Mouse (Mus musculus) gastrocnemius, postnatal 14 days (tissue): ENCODE data around the gene Sirt4. TPM values are rescaled to one million over a fixed set of nuclear protein-coding genes. Genes with fewer than 3 reads are reported as not detected.
"Not testable (repeated sequence)": the region's sequence is repeated elsewhere in the genome, so short reads cannot be mapped to it uniquely, and the experiment has no call there.

ENCODE experiments used
- DNase-seq: peaks from one replicate; pipeline ENCODE4 v3.0.0; 2021; ENCODE audit warnings: mixed read lengths
- intact Hi-C: fragments of 180-260 bp; cut with DNase I; formaldehyde crosslinking; loops from one replicate; pipeline ENCODE4 v1.15.1; 2025; ENCODE audit warnings: low total_unique reads
- long read RNA-seq, 2 experiments: library from polyadenylated mRNA; stranded (forward); transcript quantifications; one replicate each; pipeline ENCODE4 v2.0.0; 2021
- total RNA-seq, 2 experiments: library from RNA; stranded (reverse); gene quantifications; 2 replicates each; pipeline ENCODE4 v1.2.3; 2021

The Sirt4 gene
- 10 to 100 TPM; 10.3 to 16.6 TPM for total RNA-seq
- long read RNA-seq, experiment 1, transcript Sirt4-201 (5 exons, 1,794 nt): major isoform, 9 of 12 reads
- long read RNA-seq, experiment 1, partial matches to known transcripts: 1 of 12 reads
- long read RNA-seq, experiment 1, other reads (novel, unspliced or antisense): 2 of 12 reads
- long read RNA-seq, experiment 2, transcript Sirt4-201 (5 exons, 1,794 nt): major isoform, 10 of 16 reads
- long read RNA-seq, experiment 2, partial matches to known transcripts: 0 of 16 reads
- long read RNA-seq, experiment 2, other reads (novel, unspliced or antisense): 6 of 16 reads

GRCm38 (mm10) chr5:115483947-115484920, at the start of gene Sirt4:
Gene Sirt4, minus strand, starts transcription at chr5:115484725.
- intact Hi-C loops: no loop called here
- DNase-seq: peak; percentile 71

- intact Hi-C loops: no loop called here
- peak; percentile 92 for DNase-seq
Observed at GRCm38 (mm10) chr5:115531671-115532270, 47.2 kb upstream of the Sirt4 start.

GRCm38 (mm10) chr5:115530447-115530809, 45.9 kb upstream of the Sirt4 start:
- peak; percentile 53 for DNase-seq

GRCm38 (mm10) chr5:115529742-115530446, 45.4 kb upstream of the Sirt4 start:
- DNase-seq: no peak
- intact Hi-C loops: no loop called here

More at GRCm38 (mm10) chr5:115530447-115530809, 45.9 kb upstream of the Sirt4 start:
- intact Hi-C loops: no loop called here

DNA sequence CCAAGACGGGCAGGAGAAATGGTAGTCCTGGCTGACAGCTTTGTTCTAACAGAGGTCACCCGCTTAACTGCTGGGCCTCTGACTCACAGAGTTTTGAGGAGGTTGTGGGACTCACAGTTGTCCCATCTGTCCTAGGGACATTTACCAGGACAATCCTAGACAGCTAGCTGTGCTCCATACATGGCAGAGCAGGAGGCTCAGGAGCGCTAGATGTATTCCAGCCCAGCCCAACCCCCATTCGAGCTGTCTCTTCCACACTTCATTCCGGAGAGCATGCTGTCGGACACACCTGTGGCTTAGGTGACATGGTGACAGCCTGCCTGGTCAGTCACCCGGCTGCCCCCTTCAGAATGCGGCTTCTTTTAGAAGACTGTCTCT, 44.8 kb upstream of the Sirt4 start:
- intact Hi-C loops: no loop called here
- no peak for DNase-seq

DNA sequence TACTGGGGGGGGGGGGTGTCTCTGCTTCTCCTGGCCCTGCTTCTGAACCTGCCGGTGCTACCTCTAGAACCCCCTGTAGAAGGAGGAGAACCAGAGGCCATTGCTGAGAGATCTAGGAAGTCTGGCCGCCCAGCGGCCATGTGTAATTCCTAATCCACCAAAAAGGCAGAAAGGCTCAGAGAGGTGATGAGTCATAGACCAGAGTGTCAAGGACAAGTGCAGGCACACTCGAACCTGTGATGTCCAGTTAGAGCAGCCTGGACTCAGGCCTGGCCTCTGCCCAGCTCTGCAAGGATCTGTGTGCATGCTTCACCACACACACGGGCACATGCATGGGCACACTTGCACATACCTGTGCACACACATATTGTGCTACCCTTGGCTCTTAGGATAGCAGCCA, 43.6 kb upstream of the Sirt4 start:
- intact Hi-C loops: no loop called here
- DNase-seq: no peak

GRCm38 (mm10) chr5:115526456-115527202, 42.1 kb upstream of the Sirt4 start:
- no peak for DNase-seq
- intact Hi-C loops: no loop called here

GRCm38 (mm10) chr5:115525943-115526342, 41.4 kb upstream of the Sirt4 start:
- intact Hi-C loops: no loop called here
- DNase-seq: peak; percentile 6

DNA sequence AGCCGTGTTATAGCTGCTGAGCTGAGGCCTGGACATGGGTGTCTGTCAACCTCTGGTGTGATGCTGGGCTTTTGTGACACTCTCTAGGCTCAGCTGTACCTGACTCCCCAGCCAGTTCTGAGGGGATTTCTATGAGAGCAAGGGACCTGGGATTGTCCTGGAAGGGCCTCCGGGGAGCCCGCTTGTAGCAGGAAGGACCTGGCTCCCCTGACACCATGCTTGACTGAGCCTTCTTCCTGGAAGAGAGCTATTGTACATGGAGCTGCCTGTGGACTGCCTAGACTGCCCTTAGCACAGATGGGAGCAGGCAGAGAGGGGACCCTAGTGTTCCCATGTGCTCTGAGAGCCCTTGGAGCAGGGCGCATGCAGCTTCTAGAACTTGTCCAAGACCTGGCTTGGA, 40.9 kb upstream of the Sirt4 start:
- intact Hi-C loops: no loop called here
- DNase-seq: no peak

DNA sequence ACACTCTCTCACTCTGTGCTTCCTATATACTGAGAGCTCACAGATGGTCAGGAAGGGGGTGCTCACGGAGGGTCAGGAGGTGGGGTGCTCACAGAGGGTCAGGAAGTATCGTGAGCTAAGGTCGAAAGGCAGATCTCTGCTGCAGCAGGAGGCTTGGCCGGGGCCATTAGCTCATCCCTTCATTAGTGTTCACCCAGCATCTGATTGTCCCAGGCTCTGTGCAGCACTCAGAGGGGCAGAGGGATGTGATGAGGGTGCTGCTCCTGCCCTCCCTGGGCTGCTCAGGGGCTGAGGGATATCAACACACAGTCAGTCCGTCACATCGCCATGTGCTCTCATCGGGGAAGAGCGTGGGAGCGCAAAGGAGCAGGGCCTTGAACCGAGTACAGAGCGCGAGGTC, 39.9 kb upstream of the Sirt4 start:
- no peak for DNase-seq
- intact Hi-C loops: no loop called here

- DNase-seq: peak; percentile 19
- intact Hi-C loops: no loop called here
Observed at GRCm38 (mm10) chr5:115523971-115524370, 39.4 kb upstream of the Sirt4 start.

GRCm38 (mm10) chr5:115522981-115523499, 38.5 kb upstream of the Sirt4 start:
- DNase-seq: no peak
- intact Hi-C loops: no loop called here

DNA sequence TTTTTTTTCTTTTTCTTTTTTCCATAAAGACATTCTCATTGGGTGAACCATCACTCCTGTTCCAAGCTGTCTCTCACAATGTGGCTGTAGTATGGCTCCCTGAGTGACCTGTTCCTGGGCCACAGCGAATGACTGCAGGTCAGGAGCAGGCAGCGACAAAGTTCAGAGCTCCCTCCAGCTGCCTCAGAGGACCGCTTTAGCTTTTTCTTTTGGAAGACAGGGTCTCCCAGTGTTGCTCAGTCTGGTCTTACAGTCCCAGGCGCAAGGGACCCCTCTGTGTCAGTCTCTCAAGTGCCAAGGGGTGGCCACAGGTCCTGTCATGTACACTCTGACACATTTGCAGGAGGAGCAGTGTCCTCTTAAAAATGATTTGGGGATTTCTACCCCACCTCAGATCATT, 38.0 kb upstream of the Sirt4 start:
- intact Hi-C loops: no loop called here
- no peak for DNase-seq

DNA sequence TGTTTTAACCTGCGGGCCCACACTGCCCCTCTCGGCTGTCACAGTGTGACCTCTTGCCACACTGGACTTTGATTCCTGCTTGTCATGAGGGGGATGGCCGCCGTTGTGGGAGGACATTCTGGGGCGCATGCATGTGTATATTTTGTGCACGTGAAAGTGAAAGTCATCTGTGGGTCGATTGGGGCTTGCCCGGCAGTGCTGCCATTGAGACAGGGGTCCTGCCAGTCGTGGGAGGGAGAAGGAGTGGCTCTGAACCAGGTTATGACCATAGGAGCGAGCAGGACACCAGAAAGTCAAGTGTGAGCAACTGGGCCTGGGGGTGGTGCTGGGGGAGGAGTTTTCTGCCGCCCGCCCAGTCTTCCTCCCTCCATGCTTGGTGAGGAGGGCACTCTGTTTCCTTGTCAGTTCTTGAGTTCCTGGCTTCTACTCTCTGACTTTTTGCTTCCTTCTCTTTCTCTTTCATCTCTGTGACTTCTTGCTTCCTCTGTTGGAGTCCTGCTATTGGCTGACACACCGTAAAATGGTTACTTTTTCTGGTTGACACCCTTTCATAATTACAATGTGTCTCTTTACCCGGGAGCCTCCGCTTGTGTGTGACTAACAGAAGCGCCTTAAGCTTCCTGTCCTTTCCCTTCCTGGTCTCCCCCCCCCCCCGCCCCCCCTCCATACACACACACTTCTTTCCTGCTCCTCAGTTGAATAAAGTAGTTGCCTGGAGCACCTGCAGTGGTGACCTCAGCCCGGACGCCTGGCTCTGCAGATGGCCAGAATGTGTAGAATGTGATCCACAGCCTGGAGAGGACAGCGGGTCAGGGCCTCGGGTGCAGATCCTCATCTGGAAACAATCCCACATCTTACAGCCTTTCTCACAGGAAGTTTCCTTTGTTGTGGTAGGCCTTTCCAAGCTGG, 37.3 kb upstream of the Sirt4 start:
- DNase-seq: no peak
- intact Hi-C loops: no loop called here

- intact Hi-C loops: no loop called here
- peak; percentile 66 for DNase-seq
Observed at GRCm38 (mm10) chr5:115520325-115520869, 35.9 kb upstream of the Sirt4 start.

- DNase-seq, intact Hi-C loops: not testable (repeated sequence)
Observed at GRCm38 (mm10) chr5:115518214-115518613, 33.7 kb upstream of the Sirt4 start.

- intact Hi-C loops: no loop called here
- no peak for DNase-seq
Observed at GRCm38 (mm10) chr5:115517501-115517900, 33.0 kb upstream of the Sirt4 start.

- DNase-seq: no peak
Observed at GRCm38 (mm10) chr5:115516908-115517307, 32.4 kb upstream of the Sirt4 start.

More at GRCm38 (mm10) chr5:115516908-115517307, 32.4 kb upstream of the Sirt4 start:
- intact Hi-C loops: no loop called here
